Mouse (Mus musculus) cortical plate, adult 2 months (tissue): ENCODE measurements around the gene Slc12a1.

Source experiments
- CTCF ChIP-seq: fragments of 200-500 bp; IDR thresholded peaks from 2 replicates; pipeline ENCODE4 v1.5.1; 2011; ENCODE audit warnings: mild to moderate bottlenecking, control low read depth, low read length; ENCODE audit not compliant: insufficient read depth; ENCODE audit errors: extremely low read depth
- POLR2A ChIP-seq: fragments of 200-500 bp; IDR thresholded peaks from 2 replicates; pipeline ENCODE4 v1.6.1; 2011; ENCODE audit warnings: mild to moderate bottlenecking, low read length, control low read depth; ENCODE audit not compliant: insufficient read depth; ENCODE audit errors: extremely low read depth

- no peak for TF ChIP-seq POLR2A
- no peak for TF ChIP-seq CTCF
These were observed 26.5 kb upstream of the Slc12a1 start for GRCm38 (mm10) chr2:125125824-125126223.
